Mouse (Mus musculus) adrenal gland, adult 8-10 months (tissue): ENCODE measurements around the gene Ccn2. TPM values are rescaled to one million over a fixed set of nuclear protein-coding genes. Genes with fewer than 3 reads are reported as not detected.

Experiments used
- DNase-seq: peaks from one replicate; pipeline ENCODE4 v3.0.0; 2022
- total RNA-seq, 4 experiments: library from RNA; stranded (reverse); gene quantifications; 2 replicates each; pipeline ENCODE4 v1.2.4; 2022

Ccn2 gene
- total RNA-seq, 4 experiments from 2014 or later = 82.1 to 126 (median 92.0) TPM

GRCm38 (mm10) chr10:24642796-24643580 lies 47.7 kb downstream of the Ccn2 start:
- DNase-seq = no peak

GRCm38 (mm10) chr10:24645169-24645568 lies 49.9 kb downstream of the Ccn2 start:
- no peak for DNase-seq

Other genes with a start within 250 kb of the Ccn2 start
- 1 to 10 TPM; 2.8 to 4.7 (median 3.9) TPM for gene Enpp1, start 116.7 kb downstream of the Ccn2 start, total RNA-seq
- gene Enpp3, start 247.4 kb downstream of the Ccn2 start, total RNA-seq = 1 to 10 TPM; 2.3 to 3.2 (median 2.4) TPM